Mouse (Mus musculus): ENCODE data around the gene Ston1. TPM values are rescaled to one million over a fixed set of nuclear protein-coding genes. Genes with fewer than 3 reads are reported as not detected.

The Ston1 gene
- polyA plus RNA-seq, 1 experiment from 2014 or later, result 11.1 TPM

GRCm38 (mm10) chr17:88613172-88613571 is 15.7 kb downstream of the Ston1 start:
- Histone ChIP-seq H3K4me2 (no peak overlapping the region), H3K4me3 (ENCODE audit: low read depth, low read length) (no peak overlapping the region), H3K27me3 (ENCODE audit: control insufficient read depth, insufficient read depth, low read length) (no peaks in the 10 kb centered on the region), H3K36me3 (ENCODE audit: control insufficient read depth, insufficient read depth, low read length) (no peaks in the 10 kb centered on the region), H3K9ac (ENCODE audit: low read depth, low read length) (no peak overlapping the region), H3K27ac (ENCODE audit: low read depth, low read length) (no peak overlapping the region), H3K4me1 (ENCODE audit: control insufficient read depth, insufficient read depth, low read length) (peaks cover 4% of the 10 kb centered on the region; the same call in 1 of the 2 replicates), H3K9me3 (replicated peaks; ENCODE audit: control insufficient read depth, low read length) (no peaks in the 10 kb centered on the region)
- 66% methylated on average over 6 of the region's 6 CpGs for WGBS (ENCODE audit: insufficient replicate concordance)
- no peak for ATAC-seq (replicated peaks; ENCODE audit: insufficient number of reproducible peaks, low FRiP score, low TSS enrichment)

- Histone ChIP-seq H3K36me3 (ENCODE audit: control insufficient read depth, insufficient read depth, low read length) (no peaks in the 10 kb centered on the region), H3K27me3 (ENCODE audit: control insufficient read depth, insufficient read depth, low read length) (no peaks in the 10 kb centered on the region), H3K9me3 (replicated peaks; ENCODE audit: control insufficient read depth, low read length) (no peaks in the 10 kb centered on the region), H3K4me2 (no peak overlapping the region), H3K27ac (ENCODE audit: low read depth, low read length) (no peak overlapping the region), H3K4me1 (ENCODE audit: control insufficient read depth, insufficient read depth, low read length) (peaks cover 4% of the 10 kb centered on the region; the same call in 1 of the 2 replicates), H3K4me3 (ENCODE audit: low read depth, low read length) (no peak overlapping the region), H3K9ac (ENCODE audit: low read depth, low read length) (no peak overlapping the region)
- ATAC-seq (replicated peaks; ENCODE audit: insufficient number of reproducible peaks, low FRiP score, low TSS enrichment), result no peak
- WGBS (ENCODE audit: insufficient replicate concordance), result 65% methylated on average over 3 of the region's 3 CpGs
Measured at GRCm38 (mm10) chr17:88613721-88614120, 16.2 kb downstream of the Ston1 start.

GRCm38 (mm10) chr17:88614234-88614633 is 16.8 kb downstream of the Ston1 start:
- no peak overlapping the region for H3K27ac ChIP-seq (ENCODE audit: low read depth, low read length)
- H3K27me3 ChIP-seq (ENCODE audit: control insufficient read depth, insufficient read depth, low read length), result no peaks in the 10 kb centered on the region
- no peak overlapping the region for H3K4me2 ChIP-seq
- WGBS (ENCODE audit: insufficient replicate concordance), result 32% methylated on average over 3 of the region's 3 CpGs
- H3K9me3 ChIP-seq (replicated peaks; ENCODE audit: control insufficient read depth, low read length), result no peaks in the 10 kb centered on the region
- ATAC-seq (replicated peaks; ENCODE audit: insufficient number of reproducible peaks, low FRiP score, low TSS enrichment), result no peak
- no peak overlapping the region for H3K4me3 ChIP-seq (ENCODE audit: low read depth, low read length)
- H3K4me1 ChIP-seq (ENCODE audit: control insufficient read depth, insufficient read depth, low read length), result peaks cover 4% of the 10 kb centered on the region; the same call in 1 of the 2 replicates
- no peaks in the 10 kb centered on the region for H3K36me3 ChIP-seq (ENCODE audit: control insufficient read depth, insufficient read depth, low read length)
- no peak overlapping the region for H3K9ac ChIP-seq (ENCODE audit: low read depth, low read length)

- Histone ChIP-seq H3K27ac (ENCODE audit: low read depth, low read length) (no peak overlapping the region), H3K4me2 (no peak overlapping the region), H3K9me3 (replicated peaks; ENCODE audit: control insufficient read depth, low read length) (no peaks in the 10 kb centered on the region), H3K9ac (ENCODE audit: low read depth, low read length) (no peak overlapping the region), H3K4me1 (ENCODE audit: control insufficient read depth, insufficient read depth, low read length) (peaks cover 4% of the 10 kb centered on the region; the same call in 1 of the 2 replicates), H3K27me3 (ENCODE audit: control insufficient read depth, insufficient read depth, low read length) (no peaks in the 10 kb centered on the region), H3K36me3 (ENCODE audit: control insufficient read depth, insufficient read depth, low read length) (no peaks in the 10 kb centered on the region), H3K4me3 (ENCODE audit: low read depth, low read length) (no peak overlapping the region)
- ATAC-seq (replicated peaks; ENCODE audit: insufficient number of reproducible peaks, low FRiP score, low TSS enrichment), result no peak
- WGBS (ENCODE audit: insufficient replicate concordance), result 96% methylated on average over 1 of the region's 1 CpGs
Measured at GRCm38 (mm10) chr17:88614733-88615132, 17.2 kb downstream of the Ston1 start.

GRCm38 (mm10) chr17:88615492-88616155 is 18.1 kb downstream of the Ston1 start:
- Histone ChIP-seq H3K9ac (ENCODE audit: low read depth, low read length) (no peak overlapping the region), H3K4me2 (no peak overlapping the region), H3K4me1 (ENCODE audit: control insufficient read depth, insufficient read depth, low read length) (peaks cover 4% of the 10 kb centered on the region; the same call in 1 of the 2 replicates), H3K9me3 (replicated peaks; ENCODE audit: control insufficient read depth, low read length) (no peaks in the 10 kb centered on the region), H3K27ac (ENCODE audit: low read depth, low read length) (no peak overlapping the region), H3K27me3 (ENCODE audit: control insufficient read depth, insufficient read depth, low read length) (no peaks in the 10 kb centered on the region), H3K4me3 (ENCODE audit: low read depth, low read length) (no peak overlapping the region), H3K36me3 (ENCODE audit: control insufficient read depth, insufficient read depth, low read length) (no peaks in the 10 kb centered on the region)
- WGBS (ENCODE audit: insufficient replicate concordance), result 89% methylated on average over 1 of the region's 1 CpGs
- no peak for ATAC-seq (replicated peaks; ENCODE audit: insufficient number of reproducible peaks, low FRiP score, low TSS enrichment)

- ATAC-seq (replicated peaks; ENCODE audit: insufficient number of reproducible peaks, low FRiP score, low TSS enrichment), result no peak
- Histone ChIP-seq H3K36me3 (ENCODE audit: control insufficient read depth, insufficient read depth, low read length) (no peaks in the 10 kb centered on the region), H3K9ac (ENCODE audit: low read depth, low read length) (no peak overlapping the region), H3K4me2 (no peak overlapping the region), H3K27ac (ENCODE audit: low read depth, low read length) (no peak overlapping the region), H3K4me3 (ENCODE audit: low read depth, low read length) (no peak overlapping the region), H3K9me3 (replicated peaks; ENCODE audit: control insufficient read depth, low read length) (no peaks in the 10 kb centered on the region), H3K27me3 (ENCODE audit: control insufficient read depth, insufficient read depth, low read length) (no peaks in the 10 kb centered on the region), H3K4me1 (ENCODE audit: control insufficient read depth, insufficient read depth, low read length) (peaks cover 7% of the 10 kb centered on the region)
- WGBS (ENCODE audit: insufficient replicate concordance), result 68% methylated on average over 4 of the region's 4 CpGs
Measured at GRCm38 (mm10) chr17:88620935-88621334, 23.5 kb downstream of the Ston1 start.

GRCm38 (mm10) chr17:88621374-88621773 is 23.9 kb downstream of the Ston1 start:
- Histone ChIP-seq H3K4me3 (ENCODE audit: low read depth, low read length) (no peak overlapping the region), H3K27me3 (ENCODE audit: control insufficient read depth, insufficient read depth, low read length) (no peaks in the 10 kb centered on the region), H3K9ac (ENCODE audit: low read depth, low read length) (no peak overlapping the region), H3K4me2 (no peak overlapping the region), H3K4me1 (ENCODE audit: control insufficient read depth, insufficient read depth, low read length) (peaks cover 11% of the 10 kb centered on the region), H3K27ac (ENCODE audit: low read depth, low read length) (no peak overlapping the region), H3K9me3 (replicated peaks; ENCODE audit: control insufficient read depth, low read length) (no peaks in the 10 kb centered on the region), H3K36me3 (ENCODE audit: control insufficient read depth, insufficient read depth, low read length) (no peaks in the 10 kb centered on the region)
- ATAC-seq (replicated peaks; ENCODE audit: insufficient number of reproducible peaks, low FRiP score, low TSS enrichment), result no peak
- WGBS (ENCODE audit: insufficient replicate concordance), result 72% methylated on average over 3 of the region's 3 CpGs

- ATAC-seq (replicated peaks; ENCODE audit: insufficient number of reproducible peaks, low FRiP score, low TSS enrichment), result no peak
- no peaks in the 10 kb centered on the region for H3K27me3 ChIP-seq (ENCODE audit: control insufficient read depth, insufficient read depth, low read length)
- H3K4me1 ChIP-seq (ENCODE audit: control insufficient read depth, insufficient read depth, low read length), result peaks cover 24% of the 10 kb centered on the region
- 83% methylated on average over 1 of the region's 1 CpGs for WGBS (ENCODE audit: insufficient replicate concordance)
- no peak overlapping the region for H3K27ac ChIP-seq (ENCODE audit: low read depth, low read length)
- H3K36me3 ChIP-seq (ENCODE audit: control insufficient read depth, insufficient read depth, low read length), result no peaks in the 10 kb centered on the region
- H3K4me3 ChIP-seq (ENCODE audit: low read depth, low read length), result no peak overlapping the region
- no peaks in the 10 kb centered on the region for H3K9me3 ChIP-seq (replicated peaks; ENCODE audit: control insufficient read depth, low read length)
- no peak overlapping the region for H3K4me2 ChIP-seq
- no peak overlapping the region for H3K9ac ChIP-seq (ENCODE audit: low read depth, low read length)
Measured at GRCm38 (mm10) chr17:88622711-88623110, 25.2 kb downstream of the Ston1 start.

- Histone ChIP-seq H3K4me2 (no peak overlapping the region), H3K9ac (ENCODE audit: low read depth, low read length) (no peak overlapping the region), H3K4me1 (ENCODE audit: control insufficient read depth, insufficient read depth, low read length) (peaks cover 34% of the 10 kb centered on the region), H3K9me3 (replicated peaks; ENCODE audit: control insufficient read depth, low read length) (no peaks in the 10 kb centered on the region), H3K4me3 (ENCODE audit: low read depth, low read length) (no peak overlapping the region), H3K27me3 (ENCODE audit: control insufficient read depth, insufficient read depth, low read length) (no peaks in the 10 kb centered on the region), H3K36me3 (ENCODE audit: control insufficient read depth, insufficient read depth, low read length) (no peaks in the 10 kb centered on the region), H3K27ac (ENCODE audit: low read depth, low read length) (no peak overlapping the region)
- ATAC-seq (replicated peaks; ENCODE audit: insufficient number of reproducible peaks, low FRiP score, low TSS enrichment), result no peak
- 79% methylated on average over 4 of the region's 4 CpGs for WGBS (ENCODE audit: insufficient replicate concordance)
Measured at GRCm38 (mm10) chr17:88624386-88624785, 26.9 kb downstream of the Ston1 start.

Data from heart, embryonic 11.5 days (tissue).